Mouse (Mus musculus): ENCODE results near the gene Slc25a22. TPM values are rescaled to one million over a fixed set of nuclear protein-coding genes. Genes with fewer than 3 reads are reported as not detected.
A peak's percentile ranks its signal among the peaks of the same experiment; 100 is the strongest.

Gene Slc25a22
- polyA plus RNA-seq, 1 experiment: 16.2 TPM

GRCm38 (mm10) chr7:141480842-141481497, 43.3 kb upstream of the Slc25a22 start:
- Histone ChIP-seq H3K36me3 (ENCODE audit: control insufficient read depth, insufficient read depth) (peaks cover 14% of the 10 kb centered on the region), H3K79me3 (ENCODE audit: low read depth) (peaks cover 64% of the 10 kb centered on the region), H3K4me3 (ENCODE audit: insufficient read depth, poor library complexity, severe bottlenecking) (no peak overlapping the region), H3ac (ENCODE audit: control insufficient read depth, insufficient read length, low read depth) (no peak overlapping the region), H3K27me3 (ENCODE audit: control insufficient read depth, insufficient read depth, insufficient read length) (no peaks in the 10 kb centered on the region), H3K79me2 (ENCODE audit: control insufficient read depth, insufficient read depth) (peaks cover 91% of the 10 kb centered on the region)
- TF ChIP-seq CTCF (IDR thresholded peaks at IDR 0.05; ENCODE audit: control insufficient read depth, insufficient read depth, insufficient read length) (peak; percentile 87), MYOD1 (IDR thresholded peaks at IDR 0.05; ENCODE audit: control insufficient read depth, insufficient read length, low read depth) (no peak), MYOG (IDR thresholded peaks at IDR 0.05; ENCODE audit: control insufficient read depth, extremely low read depth, insufficient read length) (no peak), CEBPB (IDR thresholded peaks at IDR 0.05; ENCODE audit: low read depth) (no peak)

- no peak overlapping the region for H3K4me3 ChIP-seq (ENCODE audit: insufficient read depth, poor library complexity, severe bottlenecking)
Observed at GRCm38 (mm10) chr7:141478270-141478748, 40.6 kb upstream of the Slc25a22 start.

GRCm38 (mm10) chr7:141477578-141478269, 40.0 kb upstream of the Slc25a22 start:
- Histone ChIP-seq H3K27me3 (ENCODE audit: control insufficient read depth, insufficient read depth, insufficient read length) (no peaks in the 10 kb centered on the region), H3K36me3 (ENCODE audit: control insufficient read depth, insufficient read depth) (peaks cover 3% of the 10 kb centered on the region), H3K4me3 (ENCODE audit: insufficient read depth, poor library complexity, severe bottlenecking) (no peak overlapping the region), H3K79me3 (ENCODE audit: low read depth) (peaks cover 67% of the 10 kb centered on the region), H3ac (ENCODE audit: control insufficient read depth, insufficient read length, low read depth) (peak overlapping the region; percentile 70), H3K79me2 (ENCODE audit: control insufficient read depth, insufficient read depth) (peaks cover 98% of the 10 kb centered on the region)
- no peak for TF ChIP-seq MAX (IDR thresholded peaks at IDR 0.05)
- TF ChIP-seq CTCF (IDR thresholded peaks at IDR 0.05; ENCODE audit: control insufficient read depth, insufficient read depth, insufficient read length): no peak
- no peak for TF ChIP-seq FOSL1 (IDR thresholded peaks at IDR 0.05; ENCODE audit: insufficient read depth, low read length, poor library complexity, severe bottlenecking)
- TF ChIP-seq USF1 (IDR thresholded peaks at IDR 0.05; ENCODE audit: low read depth): no peak
- TF ChIP-seq MYOD1 (IDR thresholded peaks at IDR 0.05; ENCODE audit: control insufficient read depth, insufficient read length, low read depth): no peak
- TF ChIP-seq MYOG (IDR thresholded peaks at IDR 0.05; ENCODE audit: control insufficient read depth, extremely low read depth, insufficient read length): no peak
- TF ChIP-seq CEBPB (IDR thresholded peaks at IDR 0.05; ENCODE audit: low read depth): no peak

More at GRCm38 (mm10) chr7:141478270-141478748, 40.6 kb upstream of the Slc25a22 start:
- Histone ChIP-seq H3K36me3 (ENCODE audit: control insufficient read depth, insufficient read depth) (no peaks in the 10 kb centered on the region), H3K79me2 (ENCODE audit: control insufficient read depth, insufficient read depth) (peaks cover 98% of the 10 kb centered on the region), H3K27me3 (ENCODE audit: control insufficient read depth, insufficient read depth, insufficient read length) (no peaks in the 10 kb centered on the region), H3K79me3 (ENCODE audit: low read depth) (peaks cover 69% of the 10 kb centered on the region), H3ac (ENCODE audit: control insufficient read depth, insufficient read length, low read depth) (no peak overlapping the region)
- TF ChIP-seq USF1 (IDR thresholded peaks at IDR 0.05; ENCODE audit: low read depth) (no peak), MYOG (IDR thresholded peaks at IDR 0.05; ENCODE audit: control insufficient read depth, extremely low read depth, insufficient read length) (no peak), MAX (IDR thresholded peaks at IDR 0.05) (no peak), CEBPB (IDR thresholded peaks at IDR 0.05; ENCODE audit: low read depth) (no peak), CTCF (IDR thresholded peaks at IDR 0.05; ENCODE audit: control insufficient read depth, insufficient read depth, insufficient read length) (no peak), FOSL1 (IDR thresholded peaks at IDR 0.05; ENCODE audit: insufficient read depth, low read length, poor library complexity, severe bottlenecking) (no peak), MYOD1 (IDR thresholded peaks at IDR 0.05; ENCODE audit: control insufficient read depth, insufficient read length, low read depth) (no peak)

- Histone ChIP-seq H3ac (ENCODE audit: control insufficient read depth, insufficient read length, low read depth) (peak overlapping the region; percentile 70), H3K79me2 (ENCODE audit: control insufficient read depth, insufficient read depth) (peaks cover 97% of the 10 kb centered on the region), H3K79me3 (ENCODE audit: low read depth) (peaks cover 65% of the 10 kb centered on the region), H3K36me3 (ENCODE audit: control insufficient read depth, insufficient read depth) (peaks cover 10% of the 10 kb centered on the region), H3K4me3 (ENCODE audit: insufficient read depth, poor library complexity, severe bottlenecking) (peak overlapping the region; percentile 76), H3K27me3 (ENCODE audit: control insufficient read depth, insufficient read depth, insufficient read length) (no peaks in the 10 kb centered on the region)
- no peak for TF ChIP-seq CEBPB (IDR thresholded peaks at IDR 0.05; ENCODE audit: low read depth)
Observed at GRCm38 (mm10) chr7:141476981-141477370, 39.3 kb upstream of the Slc25a22 start.

- peaks cover 15% of the 10 kb centered on the region for H3K36me3 ChIP-seq (ENCODE audit: control insufficient read depth, insufficient read depth)
- peak overlapping the region; percentile 76 for H3K4me3 ChIP-seq (ENCODE audit: insufficient read depth, poor library complexity, severe bottlenecking)
- H3K27me3 ChIP-seq (ENCODE audit: control insufficient read depth, insufficient read depth, insufficient read length): no peaks in the 10 kb centered on the region
- H3K79me2 ChIP-seq (ENCODE audit: control insufficient read depth, insufficient read depth): peaks cover 94% of the 10 kb centered on the region
- TF ChIP-seq USF1 (IDR thresholded peaks at IDR 0.05; ENCODE audit: low read depth) (peak; percentile 62), CTCF (IDR thresholded peaks at IDR 0.05; ENCODE audit: control insufficient read depth, insufficient read depth, insufficient read length) (no peak), MAX (IDR thresholded peaks at IDR 0.05) (peak; percentile 95), CEBPB (IDR thresholded peaks at IDR 0.05; ENCODE audit: low read depth) (no peak)
- peak overlapping the region; percentile 75 for H3ac ChIP-seq (ENCODE audit: control insufficient read depth, insufficient read length, low read depth)
- H3K79me3 ChIP-seq (ENCODE audit: low read depth): peaks cover 61% of the 10 kb centered on the region
Observed at GRCm38 (mm10) chr7:141476226-141476980, 38.7 kb upstream of the Slc25a22 start.
